Mouse (Mus musculus) stomach, embryonic 16.5 days (tissue): Measurements from ENCODE around the gene Becn1. TPM values are rescaled to one million over a fixed set of nuclear protein-coding genes. Genes with fewer than 3 reads are reported as not detected.

Experiments used
- ATAC-seq: fragments of 200-750 bp; cut with Nextera tagmentation; 2 replicates; pipeline ENCODE4 v1.8.0; 2017; ENCODE audit warnings: moderate number of reproducible peaks, moderate TSS enrichment; ENCODE audit not compliant: insufficient read depth, low FRiP score
- H3K27ac ChIP-seq: fragments of 300-500 bp; sonication (generic); 2 replicates; pipeline ENCODE4 v1.5.1; 2014; ENCODE audit warnings: low read length
- H3K27me3 ChIP-seq: fragments of 300-500 bp; sonication (generic); 2 replicates; pipeline ENCODE4 v1.6.1; 2014; ENCODE audit warnings: low read length, control low read depth, mixed read lengths; ENCODE audit not compliant: control insufficient read depth, insufficient read depth
- H3K36me3 ChIP-seq: fragments of 300-500 bp; sonication (generic); 2 replicates; pipeline ENCODE4 v1.6.1; 2014; ENCODE audit warnings: low read length; ENCODE audit not compliant: control insufficient read depth, insufficient read depth
- H3K4me1 ChIP-seq: fragments of 300-500 bp; sonication (generic); 2 replicates; pipeline ENCODE4 v1.6.1; 2014; ENCODE audit warnings: low read length, control low read depth, mixed read lengths; ENCODE audit not compliant: control insufficient read depth, insufficient read depth
- H3K4me2 ChIP-seq: fragments of 300-500 bp; sonication (generic); 2 replicates; pipeline ENCODE4 v1.6.1; 2014; ENCODE audit warnings: low read depth, low read length, mixed read lengths
- H3K4me3 ChIP-seq: fragments of 300-500 bp; sonication (generic); replicated peaks from 2 replicates; pipeline ENCODE4 v1.5.1; 2014; ENCODE audit warnings: mild to moderate bottlenecking, low read length
- H3K9ac ChIP-seq: fragments of 300-500 bp; sonication (generic); 2 replicates; pipeline ENCODE4 v1.6.1; 2014; ENCODE audit warnings: low read length
- H3K9me3 ChIP-seq: fragments of 300-500 bp; sonication (generic); replicated peaks from 2 replicates; pipeline ENCODE4 v1.6.1; 2016; ENCODE audit warnings: low read length, control low read depth; ENCODE audit not compliant: control insufficient read depth
- WGBS: fragments of 180-500 bp; shearing (Covaris S2); extraction: QIAGEN DNeasy Blood & Tissue Kit; methylation state at CpG from one replicate; pipeline ENCODE4 v1.1.7; 2014; 5-methylcytosine and 5-hydroxymethylcytosine counted together
- polyA plus RNA-seq: library from polyadenylated mRNA; unstranded; fragments of >200 nt; fragmentation: Nextera tagmentation; extraction: Ambion mirVana; gene quantifications from 2 replicates; pipeline ENCODE4 v1.2.1, GENCODE M21; 2015

Gene Becn1
- polyA plus RNA-seq, 1 experiment from 2014 or later = 143 TPM

GRCm38 (mm10) chr11:101253613-101254389 lies 48.3 kb downstream of the Becn1 start, which contains the start of gene Vps25:
TSS of gene Vps25 (plus strand) at chr11:101253707.
- Histone ChIP-seq H3K36me3 (peaks cover 7% of the 10 kb centered on the region; the same call in 1 of the 2 replicates), H3K4me1 (peaks cover 20% of the 10 kb centered on the region), H3K9ac (peak within 1 kb of the TSS; percentile 94), H3K4me2 (peak within 1 kb of the TSS; percentile 96), H3K27me3 (no peaks in the 10 kb centered on the region), H3K4me3 (peak within 1 kb of the TSS; percentile 79), H3K27ac (peak within 1 kb of the TSS; percentile 95), H3K9me3 (no peaks in the 10 kb centered on the region)
- ATAC-seq = peak; percentile 85; the same call in 1 of the 2 replicates
- under 1% methylated on average over 40 of the region's 40 CpGs for WGBS

- H3K4me2 ChIP-seq = peak overlapping the region; percentile 96
- H3K27me3 ChIP-seq = no peaks in the 10 kb centered on the region
- peak overlapping the region; percentile 94 for H3K9ac ChIP-seq
- H3K27ac ChIP-seq = peak overlapping the region; percentile 95
- WGBS = 3% methylated on average over 7 of the region's 7 CpGs
- peak overlapping the region; percentile 79 for H3K4me3 ChIP-seq
- H3K9me3 ChIP-seq = no peaks in the 10 kb centered on the region
- ATAC-seq = 0 out of 2 replicates have a peak, but pooled peaks have one; percentile 20
- 0 out of 2 replicates have a peak, but pooled peaks cover 6% of the 10 kb centered on the region for H3K36me3 ChIP-seq
- H3K4me1 ChIP-seq = peaks cover 20% of the 10 kb centered on the region
Observed at GRCm38 (mm10) chr11:101252941-101253340, 49.1 kb downstream of the Becn1 start.

- H3K27ac ChIP-seq = no peak overlapping the region
- WGBS = 76% methylated on average over 2 of the region's 2 CpGs
Observed at GRCm38 (mm10) chr11:101251031-101251430, 51.1 kb downstream of the Becn1 start.

GRCm38 (mm10) chr11:101248258-101248994 lies 53.7 kb downstream of the Becn1 start:
- no peaks in the 10 kb centered on the region for H3K9me3 ChIP-seq
- 0 out of 2 replicates have a peak overlapping the region, but pooled peaks have one; percentile 14 for H3K9ac ChIP-seq
- H3K27me3 ChIP-seq = no peaks in the 10 kb centered on the region
- 0 out of 2 replicates have a peak overlapping the region, but pooled peaks have one; percentile 74 for H3K4me3 ChIP-seq
- H3K4me1 ChIP-seq = peaks cover 24% of the 10 kb centered on the region
- ATAC-seq = peak; percentile 27; the same call in 1 of the 2 replicates
- no peaks in the 10 kb centered on the region for H3K36me3 ChIP-seq
- H3K27ac ChIP-seq = peak overlapping the region; percentile 9
- peak overlapping the region; percentile 91 for H3K4me2 ChIP-seq
- 34% methylated on average over 14 of the region's 14 CpGs for WGBS

More at GRCm38 (mm10) chr11:101251031-101251430, 51.1 kb downstream of the Becn1 start:
- H3K4me1 ChIP-seq = peaks cover 29% of the 10 kb centered on the region
- no peaks in the 10 kb centered on the region for H3K9me3 ChIP-seq
- H3K4me2 ChIP-seq = no peak overlapping the region
- H3K4me3 ChIP-seq = no peak overlapping the region
- H3K36me3 ChIP-seq = 0 out of 2 replicates have a peak, but pooled peaks cover 2% of the 10 kb centered on the region
- no peak overlapping the region for H3K9ac ChIP-seq
- no peaks in the 10 kb centered on the region for H3K27me3 ChIP-seq
- no peak for ATAC-seq

- Histone ChIP-seq H3K4me3 (peak overlapping the region; percentile 74), H3K4me2 (peak overlapping the region; percentile 91), H3K27ac (peak overlapping the region; percentile 90; the same call in 1 of the 2 replicates), H3K4me1 (peaks cover 19% of the 10 kb centered on the region), H3K9ac (peak overlapping the region; percentile 90), H3K9me3 (no peaks in the 10 kb centered on the region), H3K36me3 (no peaks in the 10 kb centered on the region), H3K27me3 (no peaks in the 10 kb centered on the region)
- no peak for ATAC-seq
- 80% methylated on average over 6 of the region's 6 CpGs for WGBS
Observed at GRCm38 (mm10) chr11:101247521-101248030, 54.5 kb downstream of the Becn1 start.

- no peak for ATAC-seq
- H3K4me1 ChIP-seq = peaks cover 15% of the 10 kb centered on the region; the same call in 1 of the 2 replicates
- H3K4me2 ChIP-seq = peak overlapping the region; percentile 91
- H3K27me3 ChIP-seq = no peaks in the 10 kb centered on the region
- peak overlapping the region; percentile 90 for H3K9ac ChIP-seq
- H3K36me3 ChIP-seq = no peaks in the 10 kb centered on the region
- H3K27ac ChIP-seq = peak overlapping the region; percentile 90
- WGBS = 9% methylated on average over 7 of the region's 7 CpGs
- H3K9me3 ChIP-seq = no peaks in the 10 kb centered on the region
- H3K4me3 ChIP-seq = peak overlapping the region; percentile 74
Observed at GRCm38 (mm10) chr11:101246702-101247012, 55.4 kb downstream of the Becn1 start.

- Histone ChIP-seq H3K9me3 (no peaks in the 10 kb centered on the region), H3K4me1 (peaks cover 15% of the 10 kb centered on the region; the same call in 1 of the 2 replicates), H3K36me3 (no peaks in the 10 kb centered on the region), H3K27me3 (no peaks in the 10 kb centered on the region), H3K4me2 (peak within 1 kb of the TSS; percentile 91), H3K9ac (peak within 1 kb of the TSS; percentile 90), H3K4me3 (peak within 1 kb of the TSS; percentile 74), H3K27ac (peak within 1 kb of the TSS; percentile 90)
- ATAC-seq = peak; percentile 76
- 1% methylated on average over 63 of the region's 63 CpGs for WGBS
Observed at GRCm38 (mm10) chr11:101245855-101246701, 56.0 kb downstream of the Becn1 start, which contains the start of gene Ramp2. TSS of gene Ramp2 (plus strand) at chr11:101246028.

GRCm38 (mm10) chr11:101245071-101245470 lies 57.0 kb downstream of the Becn1 start:
- Histone ChIP-seq H3K36me3 (no peaks in the 10 kb centered on the region), H3K27ac (peak overlapping the region; percentile 90), H3K9me3 (no peaks in the 10 kb centered on the region), H3K4me2 (peak overlapping the region; percentile 91), H3K4me3 (0 out of 2 replicates have a peak overlapping the region, but pooled peaks have one; percentile 74), H3K27me3 (no peaks in the 10 kb centered on the region), H3K9ac (peak overlapping the region; percentile 90), H3K4me1 (peaks cover 15% of the 10 kb centered on the region; the same call in 1 of the 2 replicates)
- 42% methylated on average over 4 of the region's 4 CpGs for WGBS
- ATAC-seq = no peak
